Mouse (Mus musculus): ENCODE data around the gene Ube2e1.
A peak's percentile ranks its signal among the peaks of the same experiment; 100 is the strongest.
"Not testable (repeated sequence)": the region's sequence is repeated elsewhere in the genome, so short reads cannot be mapped to it uniquely, and the experiment has no call there.

The Ube2e1 gene

DNA sequence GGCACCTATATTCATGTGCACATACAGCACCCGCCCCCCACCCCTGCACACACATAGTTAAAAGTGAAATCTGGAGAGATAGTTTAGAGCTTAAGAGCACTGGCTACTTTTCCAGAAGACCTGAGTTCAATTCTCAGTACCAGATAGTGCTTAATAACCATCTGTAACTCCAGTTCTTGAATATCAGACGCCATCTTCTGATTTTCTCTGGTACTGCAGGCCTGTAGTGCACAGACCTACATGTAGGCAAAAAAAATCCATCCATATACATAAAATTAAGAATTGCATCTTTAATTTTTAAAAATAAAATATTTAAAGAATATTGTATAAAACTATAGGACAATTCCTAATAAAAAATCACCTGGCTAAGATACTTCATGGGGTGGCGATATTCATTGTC lies 70.5 kb downstream of the Ube2e1 start:
- no peak for DNase-seq (ENCODE audit: low read depth, low spot score)

- no peak for DNase-seq (ENCODE audit: low read depth, low spot score)
Measured at GRCm38 (mm10) chr14:18242638-18243130, 89.0 kb downstream of the Ube2e1 start.

- DNase-seq (ENCODE audit: low read depth, low spot score): no peak
Measured at GRCm38 (mm10) chr14:18241786-18242185, 89.9 kb downstream of the Ube2e1 start.

- no peak for DNase-seq (ENCODE audit: low read depth, low spot score)
Measured at GRCm38 (mm10) chr14:18240132-18240531, 91.5 kb downstream of the Ube2e1 start.

- peak; percentile 98 for DNase-seq (ENCODE audit: low read depth, low spot score)
Measured at GRCm38 (mm10) chr14:18238750-18239731, 92.6 kb downstream of the Ube2e1 start, which contains the start of gene Nr1d2. Gene Nr1d2 (minus strand): TSS chr14:18239127.

DNA sequence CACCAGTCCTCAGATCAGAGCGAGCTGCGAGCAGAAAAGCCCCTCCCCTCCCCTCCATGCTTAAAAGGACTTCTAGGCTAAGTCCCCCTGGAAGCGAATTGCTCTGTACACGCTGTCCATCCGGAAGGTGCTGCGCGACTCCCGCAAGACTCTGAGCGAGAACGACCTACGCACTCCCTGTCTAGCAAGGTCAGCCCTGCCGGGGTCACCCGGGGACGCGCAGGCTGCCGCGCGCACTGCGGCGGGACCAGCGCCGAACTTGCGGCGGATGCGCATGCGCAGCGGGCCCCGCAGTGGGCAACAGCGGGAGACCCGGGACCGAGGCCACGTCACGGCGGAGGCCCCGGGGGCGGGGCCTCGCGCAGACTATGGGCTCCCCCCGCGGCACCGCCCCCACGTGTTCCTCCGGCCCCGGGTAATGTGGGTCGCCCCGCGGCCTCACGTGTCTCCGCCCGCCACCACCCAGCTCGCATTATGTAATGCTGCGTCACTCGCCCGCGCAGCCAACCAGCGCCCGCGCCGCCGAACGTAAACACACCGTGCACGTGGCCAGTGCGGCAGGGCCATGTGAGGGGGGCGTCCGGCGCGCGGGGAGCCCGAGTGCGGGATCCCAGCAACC lies 93.4 kb downstream of the Ube2e1 start:
- peak; percentile 99 for DNase-seq (ENCODE audit: low read depth, low spot score)

DNA sequence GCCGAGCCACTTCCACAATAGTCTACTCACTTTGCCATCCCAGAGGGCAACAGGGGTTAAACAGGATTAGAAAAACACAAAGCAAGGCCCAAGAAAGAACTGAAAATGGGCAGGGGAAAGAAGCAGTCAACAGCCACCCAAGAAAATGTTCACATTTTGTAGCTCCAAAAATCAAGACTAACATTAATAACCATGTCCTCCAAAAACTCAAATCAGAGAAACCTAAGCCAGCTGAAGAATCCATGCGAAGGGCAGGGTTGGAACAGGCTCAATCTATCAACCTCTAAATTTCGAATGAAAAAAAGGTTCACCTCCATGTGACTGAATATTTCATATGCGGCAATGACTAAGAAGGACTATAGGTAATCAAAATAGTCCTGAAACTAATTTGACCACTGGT lies 94.3 kb downstream of the Ube2e1 start:
- DNase-seq (ENCODE audit: low read depth, low spot score): no peak

GRCm38 (mm10) chr14:18236496-18237235 lies 95.0 kb downstream of the Ube2e1 start:
- DNase-seq (ENCODE audit: low read depth, low spot score): not testable (repeated sequence)

DNA sequence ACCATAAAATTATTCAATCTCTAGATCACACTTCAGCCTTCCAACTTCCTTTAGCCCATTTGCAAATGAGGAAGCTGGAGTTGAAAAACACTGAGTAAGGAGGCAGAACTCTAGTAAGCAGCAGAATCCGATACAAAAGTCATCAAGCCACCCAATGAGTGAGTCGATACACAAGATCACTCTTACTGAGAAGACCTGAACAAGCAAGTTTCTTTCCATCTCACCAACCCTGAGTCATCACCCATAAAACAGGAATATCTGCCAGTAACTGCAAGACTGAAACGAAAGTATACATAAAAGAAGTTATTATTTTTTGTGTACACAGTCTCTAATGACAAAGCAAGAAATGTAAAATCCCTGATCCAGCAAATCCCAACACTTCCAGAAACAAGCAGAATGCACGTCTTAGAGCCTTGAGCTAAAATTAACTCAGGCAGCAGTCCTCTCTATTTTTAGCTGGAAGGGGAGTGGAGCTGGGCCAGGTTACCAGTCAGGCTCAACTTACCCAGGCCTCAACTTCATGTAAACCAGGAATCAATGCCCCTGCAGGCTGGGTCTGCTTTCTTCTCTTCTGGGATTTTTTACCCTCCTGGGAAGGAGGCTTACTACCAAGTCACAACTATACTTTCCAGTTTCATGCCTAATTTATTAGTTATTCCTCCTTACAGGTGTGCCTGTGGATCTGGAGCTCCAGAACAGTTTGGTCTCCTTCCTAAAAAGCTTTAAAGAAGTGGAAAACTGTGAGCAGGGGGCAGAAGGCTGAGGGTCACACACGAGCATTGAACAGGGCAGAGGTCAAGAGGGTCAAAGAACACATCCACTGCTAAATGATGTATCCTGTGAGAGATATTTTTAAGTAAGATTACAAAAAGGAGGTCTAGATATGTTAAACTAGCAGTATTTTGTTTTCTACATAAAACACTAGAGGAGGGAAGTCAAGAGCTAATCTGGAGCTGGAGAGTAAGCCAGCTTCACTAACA lies 97.4 kb downstream of the Ube2e1 start:
- DNase-seq (ENCODE audit: low read depth, low spot score): no peak

DNA sequence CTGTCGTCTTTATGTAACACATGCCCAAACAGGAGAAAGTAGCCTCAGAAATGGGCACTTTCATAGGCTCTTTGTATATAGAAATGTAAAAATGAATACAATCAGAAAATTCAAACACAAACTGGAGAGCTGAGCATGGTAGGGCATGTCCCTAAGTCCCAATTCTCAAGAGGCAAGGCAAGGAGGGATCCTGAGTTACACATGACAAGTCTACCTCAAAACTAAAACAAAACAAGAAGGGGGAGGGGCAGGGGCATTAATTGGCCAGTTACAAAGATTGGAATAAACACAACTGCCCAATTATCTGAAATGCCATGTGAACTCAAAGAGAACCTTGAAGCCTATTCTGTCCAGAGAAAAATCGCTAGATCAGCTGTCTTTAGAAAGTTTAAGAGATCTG lies 98.6 kb downstream of the Ube2e1 start:
- DNase-seq (ENCODE audit: low read depth, low spot score): no peak

All from A20 (cell line).